Mouse (Mus musculus) liver, embryonic 13.5 days (tissue): ENCODE results near the gene Zmym1. TPM values are rescaled to one million over a fixed set of nuclear protein-coding genes. Genes with fewer than 3 reads are reported as not detected.
"Not testable (repeated sequence)": the region's sequence is repeated elsewhere in the genome, so short reads cannot be mapped to it uniquely, and the experiment has no call there.

Source experiments
- ATAC-seq: fragments of 200-750 bp; cut with Nextera tagmentation; 2 replicates; pipeline ENCODE4 v1.8.0; 2017; ENCODE audit warnings: low read depth, mild to moderate bottlenecking, moderate number of reproducible peaks, moderate library complexity
- DNase-seq: peaks from one replicate; pipeline ENCODE4 v3.0.0; 2022
- H3K27ac ChIP-seq: fragments of 300-500 bp; sonication (generic); 2 replicates; pipeline ENCODE4 v1.5.1; 2015; ENCODE audit warnings: moderate library complexity, mild to moderate bottlenecking, inconsistent platforms
- H3K27me3 ChIP-seq: fragments of 300-500 bp; sonication (generic); 2 replicates; pipeline ENCODE4 v1.6.1; 2015; ENCODE audit warnings: mild to moderate bottlenecking, inconsistent platforms
- H3K36me3 ChIP-seq: fragments of 300-500 bp; sonication (generic); 2 replicates; pipeline ENCODE4 v1.6.1; 2015; ENCODE audit warnings: mild to moderate bottlenecking, inconsistent platforms
- H3K4me1 ChIP-seq: fragments of 300-500 bp; sonication (generic); replicated peaks from 2 replicates; pipeline ENCODE4 v1.6.1; 2015; ENCODE audit warnings: inconsistent platforms
- H3K4me2 ChIP-seq: fragments of 300-500 bp; sonication (generic); 2 replicates; pipeline ENCODE4 v1.6.1; 2015; ENCODE audit warnings: inconsistent platforms, mild to moderate bottlenecking, moderate library complexity
- H3K4me3 ChIP-seq: fragments of 300-500 bp; sonication (generic); replicated peaks from 2 replicates; pipeline ENCODE4 v1.5.1; 2015; ENCODE audit warnings: mild to moderate bottlenecking, inconsistent platforms
- H3K9ac ChIP-seq: fragments of 300-500 bp; sonication (generic); 2 replicates; pipeline ENCODE4 v1.6.1; 2015; ENCODE audit warnings: mild to moderate bottlenecking, inconsistent platforms
- H3K9me3 ChIP-seq: fragments of 300-500 bp; sonication (generic); replicated peaks from 2 replicates; pipeline ENCODE4 v1.6.1; 2016; ENCODE audit warnings: inconsistent platforms
- WGBS: fragments of 180-500 bp; shearing (Covaris S2); methylation state at CpG from one replicate; pipeline ENCODE4 v1.1.7; 2015; ENCODE audit not compliant: insufficient replicate concordance; 5-methylcytosine and 5-hydroxymethylcytosine counted together
- polyA plus RNA-seq: library from polyadenylated mRNA; unstranded; fragments of >200 nt; fragmentation: Nextera tagmentation; extraction: Ambion mirVana; gene quantifications from 2 replicates; pipeline ENCODE4 v1.2.1, GENCODE M21; 2015

Zmym1 gene
- polyA plus RNA-seq, 1 experiment from 2014 or later = 10.4 TPM

DNA sequence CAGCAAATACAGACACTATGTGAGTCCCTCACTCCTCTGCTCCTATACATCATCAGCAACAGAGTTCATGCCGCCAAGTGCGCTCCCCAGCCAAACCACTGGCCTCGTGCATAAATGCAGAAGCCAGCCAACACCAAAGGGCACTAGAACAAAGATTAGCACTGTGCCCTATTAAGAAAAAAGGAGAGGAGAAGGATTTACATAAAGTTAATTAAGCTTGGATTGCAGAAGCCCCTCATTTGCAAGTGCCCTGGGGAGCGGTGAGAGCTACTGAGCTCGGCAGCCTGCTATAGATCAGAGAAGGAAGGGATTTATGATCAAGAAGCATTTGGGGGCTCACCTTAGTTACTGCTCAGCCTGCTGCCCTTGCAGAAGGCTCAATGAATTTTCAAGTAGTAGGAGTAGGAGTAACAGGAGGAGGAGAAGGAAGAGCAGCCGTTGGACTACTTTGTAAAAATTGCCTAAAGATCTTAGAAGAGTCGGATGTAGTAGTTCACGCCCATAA lies 60.3 kb downstream of the Zmym1 start:
- Histone ChIP-seq H3K9ac (no peak overlapping the region), H3K36me3 (no peaks in the 10 kb centered on the region), H3K9me3 (no peaks in the 10 kb centered on the region), H3K4me1 (0 out of 2 replicates have a peak, but pooled peaks cover 6% of the 10 kb centered on the region), H3K4me2 (no peak overlapping the region), H3K27ac (no peak overlapping the region), H3K27me3 (peaks cover 10% of the 10 kb centered on the region; the same call in 1 of the 2 replicates), H3K4me3 (no peak overlapping the region)
- no peak for ATAC-seq
- WGBS = 44% methylated on average over 8 of the region's 8 CpGs
- DNase-seq = no peak

DNA sequence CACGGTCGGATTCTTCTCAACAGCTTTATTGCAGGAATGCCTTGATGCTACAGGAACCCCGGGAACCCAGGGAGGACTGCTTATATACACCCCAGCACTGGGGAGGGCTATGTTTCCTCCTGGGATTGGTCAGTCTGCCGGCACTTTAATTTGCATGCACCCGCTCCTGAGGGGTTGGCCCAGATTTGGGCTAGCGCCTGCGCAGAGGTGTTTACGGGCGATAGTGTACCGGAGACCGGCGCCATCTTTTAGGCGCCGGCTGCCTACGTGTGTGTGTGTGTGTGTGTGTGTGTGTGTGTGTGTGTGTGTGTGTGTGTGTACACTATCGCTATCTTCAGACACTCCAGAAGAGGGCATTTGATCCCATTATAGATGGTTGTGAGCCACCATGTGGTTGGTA lies 61.6 kb downstream of the Zmym1 start:
- DNase-seq, ATAC-seq, H3K9ac ChIP-seq, H3K4me1 ChIP-seq, H3K36me3 ChIP-seq, H3K27ac ChIP-seq, H3K4me2 ChIP-seq, H3K27me3 ChIP-seq, H3K4me3 ChIP-seq, H3K9me3 ChIP-seq: not testable (repeated sequence)
- WGBS = 94% methylated on average over 15 of the region's 16 CpGs

Other genes with a start within 250 kb of the Zmym1 start
- gene Zmym4, start 93.0 kb downstream of the Zmym1 start, polyA plus RNA-seq = 4.0 and 4.4 TPM in 2 replicates
- 35.2 and 39.2 TPM in 2 replicates for gene Sfpq, start 39.8 kb downstream of the Zmym1 start, polyA plus RNA-seq
- 3.4 and 5.0 TPM in 2 replicates for gene Zmym6, start 16.2 kb upstream of the Zmym1 start, polyA plus RNA-seq
- gene Tmem35b, start 62.5 kb upstream of the Zmym1 start, polyA plus RNA-seq = 6.8 and 7.8 TPM in 2 replicates
- gene Dlgap3, start 108.1 kb upstream of the Zmym1 start, polyA plus RNA-seq = 0.17 and 0.22 TPM in 2 replicates
- gene Smim12, start 182.6 kb upstream of the Zmym1 start, polyA plus RNA-seq = 29.1 and 33.0 TPM in 2 replicates